Mouse (Mus musculus) left cerebral cortex, postnatal 10 days (tissue): Measurements from ENCODE around the gene 1700001P01Rik. TPM values are rescaled to one million over a fixed set of nuclear protein-coding genes. Genes with fewer than 3 reads are reported as not detected.

Experiments used
- DNase-seq, 2 experiments: peaks; one replicate each; pipeline ENCODE4 v3.0.0; 2021 to 2022; ENCODE audit warnings: low spot score in 2 of 2, mixed read lengths in 1 of 2; ENCODE audit errors: extremely low spot score in 1 of 2
- intact Hi-C: fragments of 180-260 bp; cut with DNase I; formaldehyde crosslinking; loops from one replicate; pipeline ENCODE4 v1.15.1; 2025
- total RNA-seq, 2 experiments: library from RNA; stranded (reverse); gene quantifications; 2 replicates each; pipeline ENCODE4 v1.2.3; 2021

Gene 1700001P01Rik
- under 1 TPM; 0.60 to 0.63 TPM for total RNA-seq

DNA sequence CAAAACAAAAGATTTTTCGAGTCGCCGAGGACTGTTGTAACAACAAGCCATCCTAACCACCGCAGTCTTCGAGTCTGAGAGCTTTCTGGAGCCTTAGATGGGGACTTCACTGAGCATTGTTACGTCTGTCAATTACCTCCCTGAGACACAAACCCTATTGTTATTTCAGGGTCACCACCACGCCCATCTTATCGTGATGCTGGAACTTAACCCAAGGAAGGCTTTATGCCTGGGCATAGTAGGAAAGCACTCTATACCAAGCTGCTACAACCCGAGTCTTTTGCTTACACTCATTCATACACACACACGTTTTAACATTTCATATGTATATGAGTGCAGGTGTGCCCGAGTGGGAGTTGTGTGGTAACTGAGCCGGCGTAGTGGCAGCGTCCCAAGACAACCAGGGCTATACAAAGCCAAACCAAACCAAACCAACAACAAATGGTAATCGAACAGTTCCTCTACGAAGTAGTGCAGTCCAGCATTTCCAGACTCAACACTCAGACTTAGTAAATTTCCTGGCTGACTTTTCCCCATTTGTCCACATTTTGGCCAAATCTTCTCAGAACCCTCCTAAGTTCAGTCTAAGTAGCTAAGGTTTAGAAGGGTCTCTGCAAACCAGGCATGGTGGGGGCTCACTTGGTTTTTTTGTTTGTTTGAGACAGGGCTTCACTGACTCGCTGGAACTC is at the start of gene 1700001P01Rik:
TSS of gene 1700001P01Rik (minus strand) at position 111 of the 689 bp plus-strand sequence.
- DNase-seq = no peak
- intact Hi-C loops = no loop called here

DNA sequence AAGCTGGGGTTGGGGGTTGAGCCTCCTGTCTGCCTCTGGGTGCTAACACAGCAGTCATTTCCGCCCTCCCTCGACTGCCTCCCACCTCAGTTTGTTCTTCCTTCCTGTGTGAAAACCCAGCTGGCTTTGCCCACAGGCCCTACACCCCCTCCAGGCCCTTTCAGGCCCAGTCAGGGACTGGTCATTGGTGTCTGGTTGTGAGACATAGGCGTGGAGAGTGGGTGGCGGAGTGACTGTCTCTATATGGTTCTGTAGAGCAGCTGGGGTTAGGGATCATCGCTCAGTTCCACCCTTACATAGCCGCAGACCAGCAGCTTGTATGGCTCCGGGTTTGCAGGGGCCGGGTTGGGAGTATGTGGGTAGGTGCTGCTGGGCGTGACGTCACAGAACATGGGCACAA is 49.6 kb upstream of the 1700001P01Rik start:
- intact Hi-C loops = no loop called here
- peak in 1 of 2 experiments; percentile 40 for DNase-seq

DNA sequence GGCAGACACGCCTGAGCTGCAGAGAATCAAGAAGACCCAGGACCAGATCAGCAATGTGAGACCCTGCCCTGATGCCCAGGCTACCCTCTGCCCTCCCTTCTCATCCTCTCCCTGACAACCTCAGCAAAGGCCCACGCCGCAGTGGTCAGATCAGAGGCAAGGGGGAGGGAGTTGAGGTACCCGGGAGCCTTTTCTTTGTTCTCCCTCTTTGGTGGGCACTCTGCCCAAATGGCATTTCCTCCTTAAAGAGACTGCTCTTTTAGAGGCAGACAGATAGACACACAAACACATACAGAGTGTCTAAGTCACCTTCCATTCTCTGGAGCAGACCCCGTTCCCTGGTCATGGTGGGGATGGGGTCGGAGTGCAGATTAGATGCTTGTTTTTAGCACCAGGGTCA is 49.2 kb upstream of the 1700001P01Rik start:
- intact Hi-C loops = no loop called here
- peak in 1 of 2 experiments; percentile 65 for DNase-seq

DNA sequence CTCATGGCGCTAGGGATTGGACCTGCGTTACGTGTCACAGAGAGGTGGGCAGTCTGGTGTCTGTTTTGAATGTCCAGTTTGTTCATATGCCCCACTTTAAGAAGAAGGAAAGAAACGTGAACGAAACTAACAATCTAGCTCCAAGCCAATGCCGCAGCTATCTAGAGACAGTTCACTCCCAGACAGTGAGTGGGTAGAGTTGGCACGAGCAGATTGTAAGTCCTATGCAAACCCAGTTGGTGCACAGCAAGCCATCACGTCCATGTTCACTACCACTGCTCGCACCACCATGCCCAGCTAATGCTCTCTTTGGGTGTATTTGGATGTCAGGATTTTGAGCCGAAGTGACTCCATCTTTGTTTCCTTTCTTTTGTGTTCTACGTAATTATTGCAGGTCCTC is 48.5 kb upstream of the 1700001P01Rik start:
- intact Hi-C loops = no loop called here
- DNase-seq = no peak

DNA sequence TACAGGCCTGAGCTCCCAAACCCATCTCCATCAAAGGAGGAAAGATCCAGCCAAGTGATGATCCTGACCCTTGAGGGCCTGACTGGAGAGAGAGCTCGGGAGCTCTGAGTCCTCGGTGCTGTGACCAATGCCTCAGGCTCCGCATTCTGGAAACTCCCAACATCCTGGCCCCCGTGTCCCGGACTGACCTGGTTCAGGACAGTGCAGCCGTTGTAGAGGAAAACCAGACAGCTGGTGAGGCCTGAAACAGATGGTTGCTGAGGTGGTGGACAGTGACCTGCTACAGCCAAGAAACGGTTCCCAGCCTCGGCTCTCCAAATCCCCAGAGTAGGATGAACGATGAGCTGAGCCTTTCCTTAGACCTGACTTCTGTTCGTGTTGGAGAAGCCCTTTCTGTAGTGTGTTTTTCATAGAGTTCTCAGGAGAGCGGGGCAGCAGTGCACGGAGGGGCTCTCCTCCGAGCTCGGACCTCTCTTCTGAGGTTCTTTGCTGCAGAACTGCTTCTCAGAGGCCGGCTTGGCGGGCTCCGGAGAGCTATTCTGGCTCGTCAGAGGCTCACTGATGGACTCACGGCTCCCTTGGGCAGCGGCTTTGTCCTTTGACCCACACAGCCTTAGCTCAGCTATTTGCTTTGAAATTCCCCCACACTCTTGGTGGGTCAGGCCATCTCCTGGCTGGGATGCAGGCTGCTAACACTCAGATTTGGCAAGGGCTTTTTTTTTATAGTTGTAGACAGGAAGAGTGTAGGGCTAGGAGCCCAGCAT is 47.3 kb upstream of the 1700001P01Rik start:
- intact Hi-C loops = no loop called here
- peak in 1 of 2 experiments; percentile 59 for DNase-seq

DNA sequence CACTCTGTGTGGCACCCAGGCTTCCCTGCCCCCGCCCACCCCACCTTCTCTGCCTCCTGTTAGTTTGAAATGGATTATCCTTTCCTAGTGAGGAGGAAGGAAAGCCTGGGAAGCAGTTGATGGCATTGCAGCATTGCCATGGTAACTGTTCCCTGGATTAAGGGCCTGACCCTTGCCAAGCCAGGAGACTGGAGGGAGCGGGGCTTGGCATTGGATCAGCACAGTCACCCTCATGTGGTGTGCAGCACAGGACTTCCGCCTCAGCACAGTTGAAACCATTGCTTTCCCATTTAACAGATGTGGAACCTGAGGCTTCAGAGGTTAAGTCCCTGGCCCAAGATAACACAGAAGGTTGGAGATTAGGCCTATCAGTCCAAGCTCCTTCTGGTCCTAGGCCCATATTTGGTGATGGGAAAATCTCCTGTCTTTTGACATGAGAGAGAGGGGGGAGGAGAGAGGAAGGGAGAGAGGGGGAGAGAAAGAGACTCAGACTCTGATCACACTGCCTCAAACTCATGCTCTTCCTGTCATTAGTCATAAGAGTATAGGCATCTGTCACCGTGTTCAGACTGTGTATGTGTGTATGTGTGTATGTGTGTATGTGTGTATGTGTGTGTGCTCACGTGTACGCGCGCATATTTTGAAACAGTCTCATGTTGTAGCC is 45.8 kb upstream of the 1700001P01Rik start:
- no peak for DNase-seq
- intact Hi-C loops = no loop called here

DNA sequence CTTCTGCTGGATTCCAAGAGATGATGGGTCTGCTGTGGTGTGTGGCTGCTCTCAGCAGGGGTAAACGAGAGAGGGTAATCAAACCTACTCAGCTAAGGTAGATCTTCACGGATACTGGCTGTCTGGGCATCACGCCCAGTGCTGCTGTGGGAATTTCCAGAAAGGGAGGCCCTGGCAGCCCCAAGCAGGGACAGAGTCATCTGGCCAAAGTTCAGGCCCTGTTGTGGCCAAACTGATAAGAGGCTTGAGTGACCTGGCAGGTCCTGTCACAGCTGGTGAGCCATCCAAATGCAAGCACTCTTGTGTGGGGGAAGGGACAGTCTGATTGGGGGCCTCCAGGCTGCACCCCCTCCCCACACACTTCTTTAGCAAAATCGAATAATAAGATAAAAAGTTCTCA is 45.1 kb upstream of the 1700001P01Rik start:
- intact Hi-C loops = no loop called here
- no peak for DNase-seq

DNA sequence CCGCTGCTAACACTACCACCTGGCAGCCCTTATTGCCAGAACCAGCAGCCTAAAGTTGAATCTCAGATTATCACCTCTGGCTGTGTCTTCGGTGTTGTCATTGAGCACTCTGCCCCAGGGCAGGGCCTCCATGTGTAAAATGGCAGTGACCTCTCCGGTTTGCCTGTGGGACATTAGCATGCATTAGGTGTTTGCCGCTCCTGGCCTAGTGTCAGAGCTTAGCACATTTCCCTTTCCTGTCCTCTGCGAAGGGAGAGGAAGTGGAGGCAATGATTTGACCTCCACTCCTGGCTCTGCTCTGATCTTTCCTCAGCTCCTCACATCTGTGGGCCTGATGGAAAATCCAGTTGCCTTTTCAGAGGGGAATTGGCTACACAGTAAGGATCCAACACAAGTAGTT is 44.2 kb upstream of the 1700001P01Rik start:
- no peak for DNase-seq
- intact Hi-C loops = no loop called here

DNA sequence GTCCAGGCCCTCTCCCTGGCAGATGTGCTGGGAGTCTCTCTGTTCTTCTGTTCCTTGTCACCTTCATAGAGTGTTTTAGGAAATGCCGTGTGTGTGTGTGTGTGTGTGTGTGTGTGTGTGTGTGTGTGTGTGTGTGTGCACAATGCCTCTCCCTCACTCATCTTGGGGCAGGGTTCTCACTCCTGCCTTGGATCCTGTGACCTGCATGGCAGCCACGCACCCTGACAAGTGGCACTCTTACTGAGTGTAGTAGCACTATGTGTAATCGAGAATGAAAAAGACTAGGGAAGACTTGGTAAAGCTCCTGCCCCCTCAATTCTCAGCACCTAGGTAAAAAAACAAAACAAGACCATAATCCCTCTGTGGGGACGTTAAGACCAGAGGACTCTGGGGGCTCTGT is 43.4 kb upstream of the 1700001P01Rik start:
- intact Hi-C loops = no loop called here
- no peak for DNase-seq

DNA sequence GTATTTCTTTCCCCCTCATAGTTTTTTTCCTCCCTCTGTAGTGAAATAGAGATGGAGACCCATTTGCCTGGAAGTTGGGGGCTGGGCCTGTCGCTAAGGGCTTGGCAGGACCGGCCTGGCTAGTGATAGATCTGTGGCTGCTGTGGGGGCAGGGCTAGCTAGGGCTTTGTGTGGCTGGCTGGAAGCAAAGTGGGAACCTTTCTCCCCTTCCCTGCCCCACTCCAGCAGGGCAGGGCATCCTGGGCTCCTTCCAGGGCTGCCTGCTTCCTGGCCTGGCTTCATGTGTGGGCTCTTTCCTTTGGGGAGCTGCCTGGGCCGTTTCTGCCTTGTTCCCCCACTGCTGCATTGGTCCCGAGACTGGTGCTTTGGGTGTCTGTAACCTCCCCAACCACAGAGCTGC is 42.9 kb upstream of the 1700001P01Rik start:
- intact Hi-C loops = no loop called here
- DNase-seq = peak in 1 of 2 experiments; percentile 71

DNA sequence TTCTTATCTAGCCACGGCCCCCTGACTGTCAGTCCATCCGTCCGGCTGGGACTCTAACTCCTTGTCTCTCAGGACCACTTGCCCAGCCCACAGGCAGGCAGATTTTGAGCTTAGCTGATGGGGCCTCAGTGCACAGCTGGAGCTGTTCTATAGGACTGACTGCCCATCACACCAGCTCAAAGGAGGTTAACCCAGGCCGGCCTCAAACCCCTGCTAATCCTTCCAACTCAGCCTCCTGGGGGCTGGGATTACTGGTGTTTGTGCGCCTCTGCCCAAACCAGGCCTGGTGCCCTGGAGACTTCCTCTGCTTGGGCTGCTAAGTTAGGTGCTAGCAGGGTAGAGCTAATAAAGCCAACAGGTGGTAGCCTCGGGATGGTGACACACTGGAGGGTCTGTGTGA is 42.3 kb upstream of the 1700001P01Rik start:
- intact Hi-C loops = no loop called here
- DNase-seq = no peak

DNA sequence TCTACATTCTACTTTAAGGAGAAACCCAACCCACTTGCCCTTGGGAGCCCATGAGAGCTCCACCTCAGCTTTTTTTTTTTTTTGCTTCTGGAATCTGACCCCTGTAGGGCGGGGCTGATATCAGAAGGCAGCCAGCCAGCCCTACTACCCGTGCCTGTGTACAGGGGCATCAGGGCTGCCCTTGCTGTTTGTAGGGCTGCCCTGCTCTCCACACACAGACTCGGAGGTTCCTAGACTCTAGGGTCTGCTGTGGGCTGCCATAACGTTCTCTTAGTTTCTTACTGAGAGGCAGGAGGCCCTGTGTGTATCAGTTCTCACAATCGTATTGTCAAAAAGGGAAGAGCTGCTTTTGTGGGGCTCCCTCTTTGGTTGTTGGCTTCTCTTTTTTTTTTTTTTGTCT is 41.7 kb upstream of the 1700001P01Rik start:
- DNase-seq = no peak
- intact Hi-C loops = no loop called here

DNA sequence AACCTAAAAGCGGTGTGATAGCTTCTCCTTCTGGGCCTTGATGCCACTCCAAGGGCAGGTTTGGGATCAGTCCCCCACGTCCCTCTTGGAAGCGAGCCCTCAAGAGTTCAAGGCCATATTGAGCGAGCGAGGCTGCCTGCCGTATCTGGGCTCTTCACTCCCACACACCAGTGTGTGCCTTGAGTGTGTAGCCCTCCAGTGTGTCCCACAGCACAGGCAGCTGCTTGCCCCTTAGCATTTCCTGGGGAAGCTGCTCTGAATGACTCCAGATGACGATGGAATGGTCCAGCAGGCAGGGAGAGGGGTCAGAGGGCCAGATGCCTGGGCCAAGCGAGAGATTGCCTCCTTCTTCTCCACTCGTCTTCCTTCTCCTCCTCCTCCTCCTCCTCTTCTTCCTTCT is 41.2 kb upstream of the 1700001P01Rik start:
- intact Hi-C loops = no loop called here
- no peak for DNase-seq

DNA sequence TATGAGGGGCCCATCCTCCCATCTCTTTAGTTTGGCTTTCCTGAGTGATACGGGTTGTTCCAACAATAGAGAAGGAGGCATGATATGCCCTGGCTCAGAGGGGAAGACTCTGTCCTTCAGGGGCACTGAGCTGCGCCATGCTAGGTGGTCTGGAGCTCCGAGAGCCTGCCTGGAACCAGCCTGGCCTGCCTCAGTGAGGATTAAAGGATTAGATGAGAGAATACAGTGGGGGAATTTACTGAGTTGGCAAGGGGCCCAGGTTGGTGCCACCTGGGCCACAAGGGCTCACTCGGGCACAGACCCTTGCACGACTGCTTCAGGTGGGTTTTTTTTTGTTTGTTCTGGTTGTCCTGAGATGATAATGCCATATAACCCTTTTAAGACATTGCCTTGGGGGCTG is 40.5 kb upstream of the 1700001P01Rik start:
- DNase-seq = no peak
- intact Hi-C loops = no loop called here

DNA sequence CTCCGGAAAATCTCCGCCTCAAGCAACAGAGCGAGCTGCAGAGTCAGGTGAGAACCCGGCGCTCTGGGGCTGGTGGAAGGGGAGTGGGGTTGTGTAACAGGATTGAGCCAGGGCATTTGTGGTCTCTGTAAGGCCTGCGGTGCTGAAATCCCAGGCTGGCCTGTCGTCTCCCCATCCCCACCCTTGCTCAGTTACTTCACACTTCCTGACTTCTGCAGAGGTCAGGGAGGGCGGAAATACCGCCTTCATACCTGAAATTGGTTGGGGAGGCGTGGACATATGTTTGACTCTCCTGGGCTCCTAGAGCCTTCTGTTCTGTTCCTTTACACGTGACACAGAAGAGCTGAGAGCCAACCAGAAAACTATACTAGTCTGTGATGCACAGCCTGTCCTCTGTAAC is 40.0 kb upstream of the 1700001P01Rik start:
- DNase-seq = no peak
- intact Hi-C loops = no loop called here

DNA sequence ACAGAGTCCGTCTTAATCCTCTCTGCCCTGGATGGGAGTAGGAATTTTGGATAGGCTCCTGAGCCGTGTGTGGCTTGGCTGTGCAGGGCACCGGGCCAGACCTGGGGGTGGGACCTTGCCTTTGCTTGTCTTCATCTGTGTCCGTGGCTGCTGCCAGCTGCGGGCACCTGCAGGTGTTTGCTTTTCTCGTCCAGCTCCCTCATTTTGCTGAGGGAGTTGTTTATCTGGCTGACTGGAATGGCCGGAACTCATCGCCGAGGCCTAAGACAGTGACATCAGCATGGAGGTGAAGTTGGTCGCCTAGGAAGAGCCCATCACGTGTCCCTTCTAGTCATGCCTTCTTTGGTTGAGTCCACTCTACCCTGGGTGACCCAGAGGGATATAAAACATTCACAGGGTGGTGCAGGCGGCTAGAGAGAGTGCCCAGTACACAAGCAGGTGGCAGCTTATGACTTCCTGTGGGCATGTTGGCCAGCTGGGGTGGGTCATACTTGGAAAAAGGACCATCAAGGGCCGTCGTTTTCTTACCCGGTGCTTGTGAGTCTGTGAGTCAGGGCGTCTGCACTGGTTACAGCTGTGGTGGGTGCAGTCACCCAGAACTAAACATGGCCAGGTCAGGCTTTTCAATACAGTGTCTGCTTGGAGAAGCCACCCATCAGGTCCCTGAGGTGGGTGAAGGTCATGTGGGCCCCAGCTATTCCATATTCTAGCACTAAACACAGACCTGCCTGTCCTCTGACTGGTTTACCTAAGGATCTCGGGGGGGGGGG is 38.2 kb upstream of the 1700001P01Rik start:
- intact Hi-C loops = no loop called here
- no peak for DNase-seq

DNA sequence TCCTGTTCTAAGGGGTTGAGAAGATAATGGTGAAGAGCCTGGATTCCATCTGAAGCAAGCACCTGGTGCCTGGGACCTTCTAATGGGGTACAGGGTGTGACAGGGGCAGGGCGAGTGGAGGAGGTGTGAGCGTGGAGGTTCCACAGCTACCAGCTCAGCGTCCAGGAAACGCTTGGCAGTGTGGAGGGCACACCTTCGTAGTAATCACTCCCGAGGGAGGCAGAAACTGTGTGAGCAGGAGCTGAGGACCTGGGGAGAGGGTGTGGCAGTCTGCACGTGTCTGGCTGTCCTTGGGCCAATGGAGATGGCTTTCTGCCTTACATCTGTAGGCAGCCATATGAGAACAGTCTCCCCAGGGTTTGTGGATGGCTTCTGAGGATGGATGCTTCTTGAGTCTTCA is 37.4 kb upstream of the 1700001P01Rik start:
- DNase-seq = no peak
- intact Hi-C loops = no loop called here

DNA sequence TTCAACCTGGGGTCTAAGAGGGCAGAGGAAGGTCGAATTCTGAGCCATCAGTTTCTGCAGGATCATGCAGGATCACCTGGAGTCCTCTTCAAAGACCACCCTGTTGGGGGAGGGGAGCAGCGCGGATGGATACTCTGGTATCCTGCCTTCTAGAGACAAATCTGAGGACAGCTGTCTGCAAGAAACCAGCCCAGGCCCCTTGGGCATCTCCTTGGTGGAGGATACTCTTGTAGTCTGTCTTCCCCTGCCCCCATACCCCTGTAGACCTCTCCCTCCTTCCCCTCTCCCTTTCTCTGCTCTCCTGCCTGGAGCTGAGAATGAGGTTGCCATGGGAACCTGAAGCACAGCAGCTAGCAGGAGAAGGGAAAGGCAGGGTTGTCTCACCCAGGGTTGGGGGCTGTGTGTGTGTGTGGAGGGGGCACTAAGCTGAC is 36.8 kb upstream of the 1700001P01Rik start:
- intact Hi-C loops = no loop called here
- DNase-seq = peak in 1 of 2 experiments; percentile 56
